Mouse (Mus musculus) MEL (cell line): ENCODE results near the gene Sdc3.

Experiments used
- CTCF ChIP-seq, 3 experiments: IDR thresholded peaks in 2 of 3; conservative IDR thresholded peaks in 1 of 3; 2 replicates each; pipeline ENCODE4 v1.5.1; 2011 to 2012; ENCODE audit warnings: low read length in 3 of 3, low read depth in 2 of 3, mild to moderate bottlenecking in 2 of 3, improper control_type of control experiment in 1 of 3, inconsistent platforms in 1 of 3, mixed read lengths in 1 of 3, moderate library complexity in 1 of 3; ENCODE audit not compliant: control insufficient read depth in 1 of 3, insufficient read depth in 1 of 3, poor library complexity in 1 of 3, severe bottlenecking in 1 of 3
- ETS1 ChIP-seq: IDR thresholded peaks from 2 replicates; pipeline ENCODE4 v1.6.1; 2012; ENCODE audit warnings: low read depth, mild to moderate bottlenecking, inconsistent platforms, low read length, improper control_type of control experiment, moderate library complexity

- TF ChIP-seq ETS1 (no peak), CTCF (IDR thresholded peaks at IDR 0.05 in 2 of 3, conservative IDR thresholded peaks at IDR 0.05 in 1 of 3; ENCODE audit: control insufficient read depth in 1 of 3, insufficient read depth in 1 of 3, low read depth in 2 of 3, low read length in 3 of 3, poor library complexity in 1 of 3, severe bottlenecking in 1 of 3) (no peak)
These were observed 804 bp downstream of the Sdc3 start for GRCm38 (mm10) chr4:130793180-130793501.
